Mouse (Mus musculus) liver, adult 2 months (tissue): ENCODE results near the gene Ptges.

Experiments used
- CTCF ChIP-seq: fragments of 200-500 bp; IDR thresholded peaks from 2 replicates; pipeline ENCODE4 v1.5.1; 2011; ENCODE audit warnings: low read depth, low read length, control low read depth
- POLR2A ChIP-seq: fragments of 200-500 bp; IDR thresholded peaks from 2 replicates; pipeline ENCODE4 v1.6.1; 2011; ENCODE audit warnings: low read length, control low read depth; ENCODE audit not compliant: insufficient read depth; ENCODE audit errors: extremely low read depth

DNA sequence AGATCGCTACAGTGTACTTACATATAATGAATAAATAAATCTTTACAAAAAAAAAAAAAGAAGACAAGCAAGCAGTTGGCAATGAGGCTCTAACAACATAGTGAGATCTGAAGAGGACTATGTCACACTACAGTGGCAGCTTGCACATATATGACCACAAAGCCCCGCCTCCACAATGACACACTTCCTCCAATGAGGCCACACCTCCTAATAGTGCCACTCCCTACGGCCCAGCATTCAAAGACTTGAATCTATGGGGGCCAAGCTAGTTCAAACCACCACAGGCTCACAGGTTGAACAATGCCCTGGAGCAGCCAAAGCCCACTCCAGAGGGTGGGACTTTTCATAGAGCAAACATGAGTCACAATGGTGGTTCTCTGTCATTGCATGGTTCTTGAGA is 2.3 kb upstream of the Ptges start:
- no peak for TF ChIP-seq POLR2A
- no peak for TF ChIP-seq CTCF
